Mouse (Mus musculus): ENCODE data around the gene U2af2. TPM values are rescaled to one million over a fixed set of nuclear protein-coding genes. Genes with fewer than 3 reads are reported as not detected.

The U2af2 gene
- polyA plus RNA-seq (2012; rRNA removed): 319 and 341 TPM in 2 replicates

DNA sequence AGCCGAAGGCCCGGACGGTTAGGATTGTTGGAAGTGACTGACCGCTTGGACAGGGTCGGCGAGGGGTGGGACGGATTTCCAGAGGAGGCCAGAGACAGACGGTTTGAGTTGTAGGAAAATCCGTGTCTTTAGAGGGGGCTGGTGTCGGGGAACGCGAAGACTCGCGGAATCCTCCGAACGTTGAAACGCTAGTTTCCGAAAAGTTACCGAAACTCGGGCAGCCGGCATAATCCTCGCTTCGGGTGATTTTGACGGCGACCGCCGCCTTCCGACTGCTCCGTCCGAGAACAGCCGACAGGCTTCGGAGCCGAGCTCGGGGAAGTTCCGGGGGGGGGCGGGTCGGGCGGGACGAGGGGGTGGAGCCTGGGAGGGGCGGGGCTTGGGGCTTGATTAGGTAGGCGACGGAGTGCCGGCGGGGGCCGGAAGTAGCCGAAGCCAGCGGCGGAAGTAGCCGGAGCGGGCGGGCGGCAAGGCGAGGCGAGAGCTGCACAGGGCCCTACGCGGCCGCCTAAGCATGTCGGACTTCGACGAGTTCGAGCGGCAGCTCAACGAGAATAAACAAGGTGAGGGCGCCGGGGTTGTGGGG lies at the start of gene U2af2:
TSS of gene U2af2 (plus strand) at position 370 of the 586 bp plus-strand sequence.

GRCm38 (mm10) chr7:5014251-5015117 lies 47.5 kb upstream of the U2af2 start, which contains the start of the genes Zfp524 and Fiz1:
Gene Zfp524 (plus strand): TSS chr7:5014415.
Gene Fiz1 (minus strand): TSS chr7:5014697.

GRCm38 (mm10) chr7:5015118-5016001 lies 46.6 kb upstream of the U2af2 start, which contains the start of gene Gm44973:
Gene Gm44973 (plus strand): TSS chr7:5015496.

DNA sequence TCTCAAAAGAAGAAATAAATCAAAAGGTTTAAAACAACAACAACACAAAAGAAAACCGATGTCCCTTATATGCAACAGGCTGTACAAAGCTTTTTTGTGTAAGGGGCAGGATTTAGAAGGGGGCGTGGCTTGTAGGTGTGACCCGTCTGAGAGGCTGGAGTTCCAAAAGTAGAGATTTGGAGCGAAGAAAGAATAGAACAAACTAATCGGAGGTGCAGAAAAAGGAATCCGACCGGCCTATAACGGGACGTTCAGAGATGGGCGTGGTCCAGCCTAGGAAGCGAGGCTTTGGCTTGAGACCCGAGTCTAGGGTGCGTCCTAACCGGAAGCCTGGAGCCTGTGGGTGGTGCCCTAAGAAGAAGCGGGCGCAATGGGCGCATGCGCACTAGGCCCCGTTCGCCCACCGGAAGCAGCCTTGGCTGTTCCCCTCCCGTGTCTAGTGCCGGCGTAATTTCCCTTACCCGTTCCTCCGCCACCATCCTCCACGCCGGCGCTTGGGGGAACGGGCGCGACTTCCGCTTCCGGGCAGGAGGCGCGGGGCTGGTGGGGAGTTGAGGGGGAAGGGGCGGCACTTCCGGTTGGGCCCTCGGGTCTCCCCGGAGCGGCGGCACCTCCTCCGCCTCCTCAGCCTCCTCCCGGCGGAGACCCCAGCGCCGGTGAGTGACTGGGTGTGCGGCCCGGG lies 41.8 kb upstream of the U2af2 start, which contains the start of the genes Zfp865 and Ccdc106:
TSS of gene Zfp865 (plus strand) at position 377 of the 682 bp plus-strand sequence.
TSS of gene Ccdc106 (plus strand) at position 554 of the 682 bp plus-strand sequence.

GRCm38 (mm10) chr7:5033818-5034217 lies 28.1 kb upstream of the U2af2 start, which contains the start of gene 4632433K11Rik:
Gene 4632433K11Rik (plus strand): TSS chr7:5034118.

DNA sequence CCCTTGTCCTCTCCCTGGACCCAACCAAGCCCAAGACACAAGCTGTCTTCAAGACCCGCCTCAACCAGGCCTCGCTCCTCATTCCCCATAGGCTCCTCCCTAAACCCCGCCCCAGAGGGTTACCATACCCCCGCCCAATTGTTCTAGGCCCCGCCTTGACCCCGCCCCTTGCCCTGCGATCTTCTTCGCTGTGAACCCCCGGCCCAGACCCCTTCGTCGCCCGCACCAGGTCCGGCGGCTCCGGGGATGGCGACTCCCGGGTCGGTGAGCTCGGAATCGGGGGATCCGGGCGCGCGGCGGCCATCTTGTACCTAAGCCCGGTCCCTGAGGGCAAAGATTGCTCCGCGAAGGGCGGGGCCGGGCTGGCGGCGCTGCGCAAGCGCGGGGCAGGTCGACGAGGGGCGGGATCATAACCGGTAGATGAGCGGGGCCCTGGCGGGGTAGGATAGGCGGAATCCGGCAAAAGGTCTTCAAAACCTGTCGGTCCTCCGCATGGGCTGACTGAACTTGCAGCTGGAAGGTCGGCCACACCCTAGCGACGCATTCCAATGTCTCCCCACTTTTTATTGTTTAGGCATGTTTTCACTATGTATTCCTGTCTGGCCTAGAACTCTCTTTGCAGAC lies 23.7 kb upstream of the U2af2 start, which contains the start of gene Zfp784:
TSS of gene Zfp784 (minus strand) at position 338 of the 624 bp plus-strand sequence.

DNA sequence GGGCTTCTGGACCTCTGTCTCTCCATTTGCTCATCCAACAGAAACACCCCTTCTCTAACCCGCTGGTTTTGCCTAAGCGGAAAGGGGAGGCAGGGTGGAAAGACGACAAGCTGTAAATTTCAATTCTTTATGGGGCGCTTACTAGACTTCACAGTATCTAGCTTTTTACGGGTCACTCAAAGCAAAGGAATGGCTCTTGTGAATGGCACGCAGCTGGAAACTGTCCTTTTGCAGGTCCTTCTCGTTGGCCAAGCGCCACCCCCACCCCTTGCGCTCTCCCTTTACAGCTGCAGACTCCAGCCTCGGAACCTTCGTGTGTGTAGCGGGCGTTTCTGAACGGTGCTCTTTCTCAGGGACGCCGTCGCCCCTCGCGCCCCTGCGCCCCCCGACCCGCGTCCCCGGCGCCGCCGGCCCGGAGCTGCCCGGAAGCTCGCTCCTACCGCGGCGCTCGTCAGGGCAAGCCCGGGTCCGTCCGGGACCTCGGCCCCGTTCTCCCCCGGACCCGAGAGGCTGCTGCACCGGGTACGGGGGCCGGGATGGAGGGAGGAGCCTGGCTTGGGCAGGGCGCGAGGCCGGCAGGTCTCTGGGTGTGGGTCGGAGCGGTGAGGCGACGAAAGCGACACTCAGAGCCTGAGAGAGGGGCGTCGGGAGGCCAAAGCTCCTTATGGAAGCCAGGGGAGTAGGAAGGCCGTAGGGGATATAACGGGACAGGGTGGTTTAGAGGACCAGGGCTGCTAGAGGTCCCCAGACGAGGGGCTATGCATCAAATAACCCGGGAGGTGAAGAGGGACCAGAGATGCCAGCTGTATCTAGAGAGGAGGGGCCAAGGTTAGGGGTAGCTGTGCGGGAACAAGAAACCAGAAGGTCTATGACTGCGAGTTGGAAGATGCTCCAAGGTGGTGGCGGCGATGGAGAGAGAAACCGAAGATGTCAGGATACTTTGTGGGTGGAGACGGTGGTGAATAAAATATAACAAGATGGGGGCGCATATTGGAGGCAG lies 10.4 kb upstream of the U2af2 start, which contains the start of gene Zfp580:
TSS of gene Zfp580 (plus strand) at position 346 of the 1,000 bp plus-strand sequence.

DNA sequence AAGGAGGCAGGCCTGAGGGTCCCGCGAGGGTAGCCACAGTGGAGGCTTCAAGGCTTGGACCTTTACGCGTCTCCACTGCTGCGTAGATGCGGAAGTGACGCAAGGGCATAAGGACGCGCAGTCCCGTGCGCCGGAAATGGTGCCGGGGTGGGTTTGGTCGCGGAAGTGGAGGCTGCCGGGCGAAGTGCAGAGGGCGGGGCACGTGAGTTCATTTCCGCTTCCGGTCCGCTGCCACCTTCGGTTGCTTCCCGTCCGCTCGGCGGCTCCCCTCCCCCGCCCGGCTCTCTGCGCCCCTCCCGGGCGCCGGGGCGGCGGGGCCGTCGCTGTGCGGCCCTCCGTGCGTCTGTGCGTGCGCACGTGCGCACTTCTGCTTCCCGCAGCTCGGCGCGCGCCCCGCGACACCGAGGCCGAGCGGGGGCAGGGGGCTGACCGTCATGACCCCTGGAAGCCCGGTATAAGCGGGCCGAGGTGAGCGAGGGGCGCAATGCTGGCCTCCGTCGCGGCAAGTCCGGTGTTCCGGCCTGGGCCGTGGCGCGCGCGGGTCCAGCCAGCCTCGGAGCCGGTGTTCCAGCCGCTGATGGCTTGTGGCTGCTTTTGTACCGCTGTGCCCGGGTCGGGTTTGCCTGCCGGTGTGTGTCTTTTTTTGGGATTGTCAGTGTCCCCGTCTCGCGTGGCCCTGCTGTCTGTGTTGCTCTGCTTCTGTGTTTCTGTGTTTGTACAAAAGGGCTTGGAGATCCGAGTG lies 18.2 kb downstream of the U2af2 start, which contains the start of gene Epn1:
TSS of gene Epn1 (plus strand) at position 226 of the 742 bp plus-strand sequence.

DNA sequence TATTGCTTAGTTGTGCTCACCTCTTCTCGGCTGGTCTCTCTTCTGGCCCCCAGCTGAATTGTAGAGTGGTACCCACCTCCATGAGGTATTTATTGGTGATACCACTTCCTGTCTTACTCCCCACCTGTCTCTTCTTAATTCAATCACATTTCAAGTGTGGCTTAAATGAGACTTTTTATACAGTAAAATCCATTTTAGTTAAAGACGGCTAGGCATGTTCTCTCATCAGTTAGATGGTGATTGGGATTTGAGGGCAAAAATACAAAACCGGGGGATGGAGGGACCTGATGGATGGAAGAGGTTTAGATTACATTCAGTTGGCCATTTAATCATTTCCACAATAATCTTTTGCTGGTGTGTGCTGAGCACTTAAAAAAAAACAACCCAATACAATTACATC lies 54.9 kb downstream of the U2af2 start, which contains the start of gene Rfpl4:
TSS of gene Rfpl4 (minus strand) at position 101 of the 400 bp plus-strand sequence.

GRCm38 (mm10) chr7:5125549-5126406 lies 63.8 kb downstream of the U2af2 start, which contains the start of gene Rasl2-9:
Gene Rasl2-9 (minus strand): TSS chr7:5125950.

Other genes with a start within 250 kb of the U2af2 start
- gene Ube2s, start 249.6 kb upstream of the U2af2 start, polyA plus RNA-seq (2012; rRNA removed): 351 and 378 TPM in 2 replicates
- gene Shisa7, start 217.4 kb upstream of the U2af2 start, polyA plus RNA-seq (2012; rRNA removed): 155 and 178 TPM in 2 replicates
- gene Isoc2b, start 191.9 kb upstream of the U2af2 start, polyA plus RNA-seq (2012; rRNA removed): 2.4 and 3.1 TPM in 2 replicates
- 6.4 and 7.5 TPM in 2 replicates for gene Isoc2a, start 185.0 kb upstream of the U2af2 start, polyA plus RNA-seq (2012; rRNA removed)
- 0.89 and 1.0 TPM in 2 replicates for gene Gm36210, start 155.6 kb upstream of the U2af2 start, polyA plus RNA-seq (2012; rRNA removed)
- 8.0 and 9.8 TPM in 2 replicates for gene Zfp628, start 146.9 kb upstream of the U2af2 start, polyA plus RNA-seq (2012; rRNA removed)
- 34.3 and 37.0 TPM in 2 replicates for gene Nat14, start 140.1 kb upstream of the U2af2 start, polyA plus RNA-seq (2012; rRNA removed)
- gene Ssc5d, start 136.4 kb upstream of the U2af2 start, polyA plus RNA-seq (2012; rRNA removed): 2.5 and 3.2 TPM in 2 replicates
- gene Sbk2, start 97.7 kb upstream of the U2af2 start, polyA plus RNA-seq (2012; rRNA removed): 0.12 and 0.23 TPM in 2 replicates
- gene Sbk3, start 91.0 kb upstream of the U2af2 start, polyA plus RNA-seq (2012; rRNA removed): 1.9 and 2.0 TPM in 2 replicates
- 83.5 and 95.4 TPM in 2 replicates for gene Zfp579, start 66.0 kb upstream of the U2af2 start, polyA plus RNA-seq (2012; rRNA removed)
- 9.7 and 10.5 TPM in 2 replicates for gene Zfp524, start 47.7 kb upstream of the U2af2 start, polyA plus RNA-seq (2012; rRNA removed)
- gene Fiz1, start 47.4 kb upstream of the U2af2 start, polyA plus RNA-seq (2012; rRNA removed): 30.6 and 33.0 TPM in 2 replicates
- not detected in 2 replicates for gene Gm44973, start 46.6 kb upstream of the U2af2 start, polyA plus RNA-seq (2012; rRNA removed)
- gene Zfp865, start 41.8 kb upstream of the U2af2 start, polyA plus RNA-seq (2012; rRNA removed): 28.3 and 32.9 TPM in 2 replicates
- gene Ccdc106, start 41.6 kb upstream of the U2af2 start, polyA plus RNA-seq (2012; rRNA removed): 70.7 and 72.2 TPM in 2 replicates
- gene 4632433K11Rik, start 28.0 kb upstream of the U2af2 start, polyA plus RNA-seq (2012; rRNA removed): not detected in 2 replicates
- gene Zfp784, start 23.7 kb upstream of the U2af2 start, polyA plus RNA-seq (2012; rRNA removed): 5.8 and 7.8 TPM in 2 replicates
- gene Zfp580, start 10.6 kb upstream of the U2af2 start, polyA plus RNA-seq (2012; rRNA removed): 46.8 and 62.8 TPM in 2 replicates
- 180 and 196 TPM in 2 replicates for gene Epn1, start 18.1 kb downstream of the U2af2 start, polyA plus RNA-seq (2012; rRNA removed)
- gene Rfpl4, start 54.8 kb downstream of the U2af2 start, polyA plus RNA-seq (2012; rRNA removed): not detected in 2 replicates
- 0.36 and 0.44 TPM in 2 replicates for gene Rasl2-9, start 63.8 kb downstream of the U2af2 start, polyA plus RNA-seq (2012; rRNA removed)
- not detected in 2 replicates for gene Vmn1r55, start 87.5 kb downstream of the U2af2 start, polyA plus RNA-seq (2012; rRNA removed)
- gene Vmn1r56, start 134.6 kb downstream of the U2af2 start, polyA plus RNA-seq (2012; rRNA removed): not detected in 2 replicates
- gene Vmn1r57, start 156.3 kb downstream of the U2af2 start, polyA plus RNA-seq (2012; rRNA removed): not detected in 2 replicates